Mouse (Mus musculus): Measurements from ENCODE around the gene Zfp414. TPM values are rescaled to one million over a fixed set of nuclear protein-coding genes. Genes with fewer than 3 reads are reported as not detected.
"Not testable (repeated sequence)": the region's sequence is repeated elsewhere in the genome, so short reads cannot be mapped to it uniquely, and the experiment has no call there.

Gene Zfp414
- 16.9 and 18.2 TPM in 2 replicates for polyA plus RNA-seq (2015; fragmentation: Nextera tagmentation; extraction: Ambion mirVana)

- Histone ChIP-seq H3K36me3 (replicated peaks) (peaks cover 28% of the 10 kb centered on the region), H3K4me3 (replicated peaks) (peak within 1 kb of the TSS; percentile 80), H3K9me3 (replicated peaks) (no peaks in the 10 kb centered on the region), H3K27me3 (no peaks in the 10 kb centered on the region), H3K4me2 (peak within 1 kb of the TSS; percentile 93), H3K4me1 (replicated peaks) (peaks cover 30% of the 10 kb centered on the region), H3K9ac (peak within 1 kb of the TSS; percentile 78), H3K27ac (replicated peaks) (peak within 1 kb of the TSS; percentile 98)
- peak; percentile 98 for ATAC-seq (ENCODE audit: insufficient read depth)
- WGBS (ENCODE audit: insufficient replicate concordance): 2% methylated on average over 35 of the region's 35 CpGs
Observed at GRCm38 (mm10) chr17:33628621-33629486, at the start of gene Zfp414. Gene Zfp414 (plus strand): TSS chr17:33629090.

- WGBS (ENCODE audit: insufficient replicate concordance): 72% methylated on average over 4 of the region's 4 CpGs
- H3K9me3 ChIP-seq (replicated peaks): no peaks in the 10 kb centered on the region
- H3K4me3 ChIP-seq (replicated peaks): no peak overlapping the region
- no peaks in the 10 kb centered on the region for H3K4me1 ChIP-seq (replicated peaks)
- no peak overlapping the region for H3K27ac ChIP-seq (replicated peaks)
- no peak overlapping the region for H3K9ac ChIP-seq
- no peaks in the 10 kb centered on the region for H3K27me3 ChIP-seq
- H3K36me3 ChIP-seq (replicated peaks): no peaks in the 10 kb centered on the region
- H3K4me2 ChIP-seq: no peak overlapping the region
- ATAC-seq (ENCODE audit: insufficient read depth): no peak
Observed at GRCm38 (mm10) chr17:33584061-33584460, 44.8 kb upstream of the Zfp414 start.

- no peaks in the 10 kb centered on the region for H3K9me3 ChIP-seq (replicated peaks)
- H3K4me2 ChIP-seq: no peak overlapping the region
- H3K36me3 ChIP-seq (replicated peaks): no peaks in the 10 kb centered on the region
- H3K9ac ChIP-seq: no peak overlapping the region
- 72% methylated on average over 17 of the region's 17 CpGs for WGBS (ENCODE audit: insufficient replicate concordance)
- no peak overlapping the region for H3K4me3 ChIP-seq (replicated peaks)
- ATAC-seq (ENCODE audit: insufficient read depth): no peak
- no peaks in the 10 kb centered on the region for H3K4me1 ChIP-seq (replicated peaks)
- H3K27ac ChIP-seq (replicated peaks): no peak overlapping the region
- H3K27me3 ChIP-seq: no peaks in the 10 kb centered on the region
Observed at GRCm38 (mm10) chr17:33586011-33586410, 42.9 kb upstream of the Zfp414 start.

GRCm38 (mm10) chr17:33597271-33597670 is 31.6 kb upstream of the Zfp414 start:
- no peak overlapping the region for H3K9ac ChIP-seq
- H3K4me1 ChIP-seq (replicated peaks): no peaks in the 10 kb centered on the region
- no peaks in the 10 kb centered on the region for H3K27me3 ChIP-seq
- H3K4me2 ChIP-seq: no peak overlapping the region
- H3K36me3 ChIP-seq (replicated peaks): 0 out of 2 replicates have a peak, but pooled peaks cover 8% of the 10 kb centered on the region
- H3K4me3 ChIP-seq (replicated peaks): no peak overlapping the region
- no peak for ATAC-seq (ENCODE audit: insufficient read depth)
- 0 out of 2 replicates have a peak, but pooled peaks cover 3% of the 10 kb centered on the region for H3K9me3 ChIP-seq (replicated peaks)
- H3K27ac ChIP-seq (replicated peaks): no peak overlapping the region

- Histone ChIP-seq H3K27me3 (no peaks in the 10 kb centered on the region), H3K36me3 (replicated peaks) (0 out of 2 replicates have a peak, but pooled peaks cover 8% of the 10 kb centered on the region), H3K4me2 (no peak overlapping the region), H3K4me3 (replicated peaks) (no peak overlapping the region), H3K9ac (no peak overlapping the region), H3K9me3 (replicated peaks) (0 out of 2 replicates have a peak, but pooled peaks cover 3% of the 10 kb centered on the region), H3K4me1 (replicated peaks) (no peaks in the 10 kb centered on the region), H3K27ac (replicated peaks) (no peak overlapping the region)
- 76% methylated on average over 5 of the region's 5 CpGs for WGBS (ENCODE audit: insufficient replicate concordance)
- ATAC-seq (ENCODE audit: insufficient read depth): no peak
Observed at GRCm38 (mm10) chr17:33598506-33598905, 30.4 kb upstream of the Zfp414 start.

- ATAC-seq (ENCODE audit: insufficient read depth): no peak
- WGBS (ENCODE audit: insufficient replicate concordance): 76% methylated on average over 8 of the region's 8 CpGs
- Histone ChIP-seq H3K9ac (no peak overlapping the region), H3K4me3 (replicated peaks) (no peak overlapping the region), H3K9me3 (replicated peaks) (0 out of 2 replicates have a peak, but pooled peaks cover 3% of the 10 kb centered on the region), H3K36me3 (replicated peaks) (0 out of 2 replicates have a peak, but pooled peaks cover 8% of the 10 kb centered on the region), H3K4me2 (no peak overlapping the region), H3K4me1 (replicated peaks) (no peaks in the 10 kb centered on the region), H3K27me3 (no peaks in the 10 kb centered on the region), H3K27ac (replicated peaks) (no peak overlapping the region)
Observed at GRCm38 (mm10) chr17:33599836-33600475, 28.9 kb upstream of the Zfp414 start.

- Histone ChIP-seq H3K4me2 (no peak overlapping the region), H3K27ac (replicated peaks) (no peak overlapping the region), H3K9ac (no peak overlapping the region), H3K36me3 (replicated peaks) (0 out of 2 replicates have a peak, but pooled peaks cover 8% of the 10 kb centered on the region), H3K27me3 (no peaks in the 10 kb centered on the region), H3K9me3 (replicated peaks) (0 out of 2 replicates have a peak, but pooled peaks cover 3% of the 10 kb centered on the region), H3K4me1 (replicated peaks) (no peaks in the 10 kb centered on the region), H3K4me3 (replicated peaks) (no peak overlapping the region)
- WGBS (ENCODE audit: insufficient replicate concordance): 57% methylated on average over 3 of the region's 3 CpGs
- no peak for ATAC-seq (ENCODE audit: insufficient read depth)
Observed at GRCm38 (mm10) chr17:33600831-33601230, 28.1 kb upstream of the Zfp414 start.

GRCm38 (mm10) chr17:33601947-33602346 is 26.9 kb upstream of the Zfp414 start:
- Histone ChIP-seq H3K36me3 (replicated peaks) (0 out of 2 replicates have a peak, but pooled peaks cover 3% of the 10 kb centered on the region), H3K4me3 (replicated peaks) (no peak overlapping the region)
- ATAC-seq (ENCODE audit: insufficient read depth): no peak

GRCm38 (mm10) chr17:33607273-33607672 is 21.6 kb upstream of the Zfp414 start:
- Histone ChIP-seq H3K36me3 (replicated peaks) (no peaks in the 10 kb centered on the region), H3K4me2 (no peak overlapping the region), H3K4me1 (replicated peaks) (peaks cover 8% of the 10 kb centered on the region), H3K27ac (replicated peaks) (no peak overlapping the region), H3K9me3 (replicated peaks) (no peaks in the 10 kb centered on the region), H3K4me3 (replicated peaks) (no peak overlapping the region), H3K9ac (no peak overlapping the region), H3K27me3 (no peaks in the 10 kb centered on the region)
- peak; percentile 58; the same call in 1 of the 2 replicates for ATAC-seq (ENCODE audit: insufficient read depth)
- 21% methylated on average over 2 of the region's 2 CpGs for WGBS (ENCODE audit: insufficient replicate concordance)

More at GRCm38 (mm10) chr17:33601947-33602346, 26.9 kb upstream of the Zfp414 start:
- Histone ChIP-seq H3K4me2 (no peak overlapping the region), H3K27ac (replicated peaks) (no peak overlapping the region), H3K4me1 (replicated peaks) (no peaks in the 10 kb centered on the region), H3K9ac (no peak overlapping the region), H3K27me3 (no peaks in the 10 kb centered on the region), H3K9me3 (replicated peaks) (0 out of 2 replicates have a peak, but pooled peaks cover 3% of the 10 kb centered on the region)
- WGBS (ENCODE audit: insufficient replicate concordance): 72% methylated on average over 12 of the region's 12 CpGs

GRCm38 (mm10) chr17:33610548-33610947 is 18.3 kb upstream of the Zfp414 start:
- H3K4me3 ChIP-seq (replicated peaks): no peak overlapping the region
- H3K36me3 ChIP-seq (replicated peaks): no peaks in the 10 kb centered on the region
- 55% methylated on average over 7 of the region's 7 CpGs for WGBS (ENCODE audit: insufficient replicate concordance)
- H3K4me1 ChIP-seq (replicated peaks): peaks cover 8% of the 10 kb centered on the region
- no peak overlapping the region for H3K9ac ChIP-seq
- H3K27me3 ChIP-seq: no peaks in the 10 kb centered on the region
- H3K4me2 ChIP-seq: no peak overlapping the region
- H3K9me3 ChIP-seq (replicated peaks): no peaks in the 10 kb centered on the region
- no peak overlapping the region for H3K27ac ChIP-seq (replicated peaks)
- no peak for ATAC-seq (ENCODE audit: insufficient read depth)

GRCm38 (mm10) chr17:33613726-33614125 is 15.2 kb upstream of the Zfp414 start:
- not testable (repeated sequence) for H3K9me3 ChIP-seq (replicated peaks); H3K27me3 ChIP-seq; H3K36me3 ChIP-seq (replicated peaks); H3K4me1 ChIP-seq (replicated peaks); H3K9ac ChIP-seq; H3K27ac ChIP-seq (replicated peaks); ATAC-seq (ENCODE audit: insufficient read depth); H3K4me3 ChIP-seq (replicated peaks); H3K4me2 ChIP-seq
- 59% methylated on average over 5 of the region's 5 CpGs for WGBS (ENCODE audit: insufficient replicate concordance)
